Mouse (Mus musculus): ENCODE results near the gene Zbtb8os. TPM values are rescaled to one million over a fixed set of nuclear protein-coding genes. Genes with fewer than 3 reads are reported as not detected.

Gene Zbtb8os
- polyA plus RNA-seq, 1 experiment from 2014 or later, result 36.6 TPM

DNA sequence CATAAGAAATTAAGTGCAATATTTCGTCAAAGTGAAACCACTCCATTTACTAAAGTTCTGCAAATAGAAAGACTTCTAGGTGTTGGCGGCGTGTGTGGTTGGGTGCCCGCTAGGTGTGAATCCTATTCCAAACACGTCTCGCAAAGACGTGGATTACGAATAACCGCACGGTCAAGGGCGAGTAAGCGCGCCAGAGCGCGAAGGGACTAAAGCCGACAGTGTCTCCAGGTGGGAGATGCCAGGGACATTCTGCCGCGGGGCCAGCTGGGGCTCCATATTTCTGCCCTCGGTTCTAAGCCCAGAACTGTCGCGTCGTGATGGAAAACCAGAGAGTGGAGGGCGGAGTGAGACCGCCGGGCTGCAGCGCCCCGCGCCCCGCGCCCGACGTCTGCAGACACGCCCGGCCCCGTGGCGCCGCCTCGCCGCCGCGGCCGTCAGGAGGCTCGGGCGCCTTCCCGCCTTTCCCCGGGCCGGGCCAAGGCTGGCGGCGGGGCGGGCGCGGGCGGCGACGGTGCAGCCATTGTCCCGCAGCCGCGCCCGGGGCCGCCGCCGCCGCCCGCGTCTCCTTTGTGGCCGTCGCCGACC is 41.6 kb downstream of the Zbtb8os start:
- Histone ChIP-seq H3K4me3 (peak overlapping the region; percentile 86), H3K36me3 (no peaks in the 10 kb centered on the region), H3K27ac (replicated peaks) (peak overlapping the region; percentile 87), H3K4me1 (peaks cover 3% of the 10 kb centered on the region; the same call in 1 of the 2 replicates), H3K27me3 (replicated peaks) (peaks cover 5% of the 10 kb centered on the region; the same call in 1 of the 2 replicates), H3K4me2 (peak overlapping the region; percentile 81), H3K9ac (peak overlapping the region; percentile 96), H3K9me3 (no peaks in the 10 kb centered on the region)
- 0% methylated on average over 44 of the region's 68 CpGs for WGBS
- ATAC-seq (ENCODE audit: extremely low read depth, insufficient number of reproducible peaks, low FRiP score, low TSS enrichment), result no peak; the same call in 1 of the 2 replicates

DNA sequence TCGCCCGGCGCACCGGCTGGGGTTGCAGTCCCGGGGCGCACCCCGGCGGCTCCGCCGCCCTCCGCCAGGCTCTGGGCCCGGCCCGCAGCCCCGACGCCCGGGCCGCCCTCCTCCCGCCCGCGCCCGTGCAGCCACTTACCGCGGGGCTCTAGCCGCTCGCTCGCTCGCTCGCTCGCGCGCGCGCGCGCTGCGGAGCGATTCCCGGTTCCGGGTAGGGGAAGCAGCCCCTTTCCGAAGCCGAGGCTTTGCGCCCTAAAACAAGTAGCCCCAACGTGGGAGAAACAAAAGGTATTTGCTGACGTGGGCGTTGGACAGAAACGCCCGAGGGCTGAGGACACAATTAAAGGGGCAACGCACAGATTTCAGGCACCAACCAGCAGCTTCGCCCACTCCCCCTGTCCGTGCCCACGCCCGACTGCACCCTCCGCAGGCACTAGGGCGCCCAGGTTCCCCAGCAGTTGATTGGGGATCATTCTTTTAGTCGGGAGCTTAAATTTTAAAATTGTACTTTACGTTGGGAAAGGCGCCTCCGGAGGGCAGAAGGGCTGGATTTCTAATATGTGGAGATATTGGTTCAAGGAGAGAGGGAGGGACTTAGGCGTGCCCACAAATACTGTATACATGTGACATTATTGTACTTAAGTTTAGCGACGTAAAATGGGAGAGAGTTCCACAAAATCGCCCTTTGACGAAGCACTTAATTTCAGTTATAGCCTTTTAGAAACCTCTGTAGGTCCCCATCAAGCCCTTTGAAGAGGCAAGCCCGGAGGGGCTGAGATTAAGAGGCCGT is 42.3 kb downstream of the Zbtb8os start, which contains the start of gene Zbtb8a:
TSS of gene Zbtb8a (minus strand) at position 516 of the 790 bp plus-strand sequence.
- WGBS, result 2% methylated on average over 41 of the region's 65 CpGs
- ATAC-seq (ENCODE audit: extremely low read depth, insufficient number of reproducible peaks, low FRiP score, low TSS enrichment), result 0 out of 2 replicates have a peak, but pooled peaks have one; percentile 42
- H3K27ac ChIP-seq (replicated peaks), result peak within 1 kb of the TSS; percentile 87
- peak within 1 kb of the TSS; percentile 86 for H3K4me3 ChIP-seq
- peaks cover 3% of the 10 kb centered on the region; the same call in 1 of the 2 replicates for H3K4me1 ChIP-seq
- H3K27me3 ChIP-seq (replicated peaks), result peaks cover 5% of the 10 kb centered on the region; the same call in 1 of the 2 replicates
- H3K4me2 ChIP-seq, result peak within 1 kb of the TSS; percentile 81
- H3K36me3 ChIP-seq, result no peaks in the 10 kb centered on the region
- no peaks in the 10 kb centered on the region for H3K9me3 ChIP-seq
- peak within 1 kb of the TSS; percentile 96 for H3K9ac ChIP-seq

DNA sequence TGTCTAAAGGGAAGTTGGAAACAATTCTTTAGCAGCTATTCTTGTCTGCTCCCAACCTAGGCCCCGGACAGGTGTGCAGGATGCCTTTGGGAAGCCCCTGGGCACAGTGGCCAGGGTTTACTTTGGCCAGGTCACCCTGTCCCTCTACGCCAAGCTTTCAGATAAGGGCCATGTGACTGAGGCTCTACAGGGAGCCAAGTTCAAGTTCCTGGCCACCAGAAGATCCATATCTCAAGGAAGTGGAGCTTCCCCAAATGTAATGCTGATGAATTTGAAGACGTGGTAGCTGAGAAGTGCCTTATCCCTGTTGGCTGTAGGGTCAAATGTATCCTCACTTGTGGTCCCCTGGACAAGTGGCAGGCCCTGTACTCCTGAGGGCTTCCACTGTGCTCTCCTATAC is 44.3 kb downstream of the Zbtb8os start:
- no peak for ATAC-seq (ENCODE audit: extremely low read depth, insufficient number of reproducible peaks, low FRiP score, low TSS enrichment)
- H3K4me2 ChIP-seq, result no peak overlapping the region
- 54% methylated on average over 3 of the region's 3 CpGs for WGBS
- peaks cover 5% of the 10 kb centered on the region; the same call in 1 of the 2 replicates for H3K27me3 ChIP-seq (replicated peaks)
- no peak overlapping the region for H3K4me3 ChIP-seq
- peaks cover 8% of the 10 kb centered on the region for H3K4me1 ChIP-seq
- no peaks in the 10 kb centered on the region for H3K9me3 ChIP-seq
- H3K27ac ChIP-seq (replicated peaks), result no peak overlapping the region
- no peak overlapping the region for H3K9ac ChIP-seq
- H3K36me3 ChIP-seq, result no peaks in the 10 kb centered on the region

DNA sequence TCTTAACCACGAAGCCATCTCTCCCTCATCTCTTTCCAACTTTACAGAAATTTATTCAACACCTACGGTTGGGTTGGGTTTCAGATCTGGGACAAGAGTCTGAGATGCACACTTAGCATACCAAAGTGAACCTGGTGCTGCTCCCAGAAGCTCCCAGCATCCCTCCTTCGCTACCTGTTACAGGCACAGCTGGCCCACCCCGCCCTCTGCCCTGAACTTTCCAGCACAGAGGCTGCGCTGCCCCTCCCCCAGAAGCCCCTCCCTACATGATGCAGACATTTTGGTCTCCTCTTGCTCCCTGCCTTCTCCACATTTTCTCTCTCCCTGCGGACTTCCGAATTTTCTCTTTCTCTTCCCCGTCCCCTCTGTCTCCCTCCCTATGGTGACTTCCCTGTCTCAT is 45.7 kb downstream of the Zbtb8os start:
- H3K36me3 ChIP-seq, result no peaks in the 10 kb centered on the region
- H3K4me1 ChIP-seq, result peaks cover 8% of the 10 kb centered on the region
- no peak overlapping the region for H3K4me3 ChIP-seq
- ATAC-seq (ENCODE audit: extremely low read depth, insufficient number of reproducible peaks, low FRiP score, low TSS enrichment), result no peak
- H3K9me3 ChIP-seq, result no peaks in the 10 kb centered on the region
- H3K27me3 ChIP-seq (replicated peaks), result peaks cover 5% of the 10 kb centered on the region; the same call in 1 of the 2 replicates
- H3K4me2 ChIP-seq, result no peak overlapping the region
- no peak overlapping the region for H3K9ac ChIP-seq
- H3K27ac ChIP-seq (replicated peaks), result no peak overlapping the region
- 68% methylated on average over 8 of the region's 8 CpGs for WGBS

DNA sequence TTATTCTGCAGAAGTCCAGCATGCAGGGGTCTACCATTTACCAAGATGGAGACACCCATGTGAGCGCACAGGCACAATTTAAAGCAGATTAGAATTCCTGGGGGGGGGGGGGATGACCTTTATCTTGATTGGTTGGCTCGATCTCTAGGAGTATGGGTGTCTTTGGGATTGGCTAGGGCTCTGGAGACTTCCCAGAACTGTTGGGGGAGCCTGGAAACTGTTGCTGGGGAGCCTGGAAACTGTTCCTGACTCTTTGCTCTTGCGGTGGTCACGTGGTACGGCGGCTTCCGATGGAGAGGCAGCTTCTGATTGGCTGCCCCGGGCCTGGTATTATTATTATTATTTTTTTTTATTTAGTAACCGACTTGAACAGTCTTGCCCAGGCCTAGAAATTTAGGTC is 46.5 kb downstream of the Zbtb8os start:
- no peaks in the 10 kb centered on the region for H3K9me3 ChIP-seq
- H3K36me3 ChIP-seq, result no peaks in the 10 kb centered on the region
- H3K27me3 ChIP-seq (replicated peaks), result peaks cover 5% of the 10 kb centered on the region; the same call in 1 of the 2 replicates
- no peak overlapping the region for H3K4me2 ChIP-seq
- H3K27ac ChIP-seq (replicated peaks), result no peak overlapping the region
- H3K4me3 ChIP-seq, result no peak overlapping the region
- no peak for ATAC-seq (ENCODE audit: extremely low read depth, insufficient number of reproducible peaks, low FRiP score, low TSS enrichment)
- 82% methylated on average over 9 of the region's 9 CpGs for whole genome bisulfite sequencing
- peaks cover 8% of the 10 kb centered on the region for H3K4me1 ChIP-seq
- no peak overlapping the region for H3K9ac ChIP-seq

DNA sequence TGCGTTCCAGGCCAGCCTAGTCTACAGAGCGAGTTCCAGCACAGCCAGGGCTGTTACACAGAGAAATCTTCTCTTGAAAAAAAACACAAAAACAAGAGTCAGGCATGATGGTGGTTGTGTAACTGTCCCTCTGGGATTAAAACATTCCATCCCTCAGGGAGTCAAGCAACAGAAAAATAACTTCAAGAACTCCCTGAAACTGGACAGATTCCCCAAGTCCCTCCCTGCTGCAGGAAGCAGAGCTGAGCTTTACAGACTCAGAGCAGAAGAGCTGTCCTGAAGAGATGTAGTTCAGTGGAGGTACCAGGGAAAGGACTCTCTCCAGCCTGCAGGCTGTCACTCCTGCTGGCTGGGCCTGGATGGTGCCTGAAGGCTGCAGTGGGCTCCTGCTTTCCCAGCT is 47.0 kb downstream of the Zbtb8os start:
- Histone ChIP-seq H3K27me3 (replicated peaks) (peaks cover 5% of the 10 kb centered on the region; the same call in 1 of the 2 replicates), H3K27ac (replicated peaks) (no peak overlapping the region), H3K36me3 (no peaks in the 10 kb centered on the region), H3K4me3 (no peak overlapping the region), H3K4me1 (peaks cover 8% of the 10 kb centered on the region), H3K4me2 (no peak overlapping the region), H3K9me3 (no peaks in the 10 kb centered on the region), H3K9ac (no peak overlapping the region)
- 83% methylated on average over 2 of the region's 2 CpGs for WGBS
- ATAC-seq (ENCODE audit: extremely low read depth, insufficient number of reproducible peaks, low FRiP score, low TSS enrichment), result no peak

DNA sequence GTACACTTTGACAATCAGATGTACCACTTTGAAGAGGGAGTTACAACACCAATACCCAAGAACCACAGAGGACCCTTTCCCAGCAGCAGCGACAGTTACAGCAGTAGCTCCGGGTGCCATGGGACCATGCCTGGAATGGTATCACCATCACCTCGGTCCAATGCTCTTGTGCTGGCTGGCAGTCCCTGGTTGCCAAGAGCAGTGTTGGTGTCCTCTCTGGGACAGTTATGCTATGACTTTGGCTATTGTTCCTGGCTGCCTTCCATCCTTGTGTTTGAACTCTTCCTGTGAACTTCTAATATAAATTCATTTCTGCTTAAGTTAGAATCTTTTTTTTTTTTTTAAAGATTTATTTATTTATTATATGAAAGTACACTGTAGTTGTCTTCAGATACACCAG is 48.1 kb downstream of the Zbtb8os start:
- H3K27me3 ChIP-seq (replicated peaks), result peaks cover 5% of the 10 kb centered on the region; the same call in 1 of the 2 replicates
- ATAC-seq (ENCODE audit: extremely low read depth, insufficient number of reproducible peaks, low FRiP score, low TSS enrichment), result no peak

DNA sequence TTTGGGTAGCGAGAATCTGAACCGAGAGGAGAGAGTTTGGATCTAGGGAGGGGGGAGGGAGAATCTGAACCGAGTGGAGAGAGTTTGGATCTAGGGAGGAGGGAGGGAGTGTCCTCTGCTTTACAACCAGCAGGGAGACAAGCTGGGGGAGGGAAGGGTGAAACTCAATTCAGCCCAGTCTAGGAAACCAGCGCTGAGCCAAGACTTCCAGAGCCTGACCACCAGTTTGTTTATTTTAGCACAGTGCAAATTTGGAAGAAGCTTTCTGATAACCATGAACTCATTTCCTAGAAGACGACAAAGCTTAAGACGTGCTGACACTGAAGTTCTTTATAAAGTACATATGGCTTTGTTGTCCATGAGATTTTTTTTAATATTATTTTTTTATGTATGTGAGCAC is 48.9 kb downstream of the Zbtb8os start:
- no peaks in the 10 kb centered on the region for H3K9me3 ChIP-seq
- peak overlapping the region; percentile 53; the same call in 1 of the 2 replicates for H3K27ac ChIP-seq (replicated peaks)
- peaks cover 5% of the 10 kb centered on the region; the same call in 1 of the 2 replicates for H3K4me1 ChIP-seq
- no peak overlapping the region for H3K4me3 ChIP-seq
- 16% methylated on average over 6 of the region's 6 CpGs for WGBS
- no peak for ATAC-seq (ENCODE audit: extremely low read depth, insufficient number of reproducible peaks, low FRiP score, low TSS enrichment)
- no peak overlapping the region for H3K9ac ChIP-seq
- no peak overlapping the region for H3K4me2 ChIP-seq
- peaks cover 5% of the 10 kb centered on the region; the same call in 1 of the 2 replicates for H3K27me3 ChIP-seq (replicated peaks)
- H3K36me3 ChIP-seq, result no peaks in the 10 kb centered on the region

More for the DNA sequence above, 48.1 kb downstream of the Zbtb8os start:
- Histone ChIP-seq H3K4me1 (peaks cover 5% of the 10 kb centered on the region; the same call in 1 of the 2 replicates), H3K27ac (replicated peaks) (no peak overlapping the region), H3K36me3 (no peaks in the 10 kb centered on the region), H3K4me2 (no peak overlapping the region), H3K4me3 (no peak overlapping the region), H3K9ac (no peak overlapping the region), H3K9me3 (no peaks in the 10 kb centered on the region)
- 88% methylated on average over 3 of the region's 3 CpGs for WGBS

DNA sequence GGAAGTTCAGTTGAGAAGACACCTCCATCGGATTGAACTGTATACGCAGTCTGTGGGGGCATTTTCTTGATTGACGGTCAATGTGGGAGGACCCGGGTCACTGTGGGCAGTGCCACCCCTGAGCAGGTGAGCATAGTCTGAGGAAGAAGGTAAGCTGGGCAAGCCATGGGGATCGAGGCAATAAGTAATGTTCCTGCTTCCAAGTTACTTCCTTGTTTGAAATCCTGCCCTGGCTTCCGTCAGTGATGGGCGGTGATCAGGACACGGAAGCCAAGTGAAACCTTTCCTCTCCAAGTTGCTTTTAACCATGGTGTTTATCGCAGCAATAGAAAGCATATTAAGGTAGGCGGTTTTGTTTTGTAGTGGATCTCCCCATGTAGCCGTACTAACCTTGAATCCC is 50.2 kb downstream of the Zbtb8os start:
- Histone ChIP-seq H3K9me3 (no peaks in the 10 kb centered on the region), H3K4me3 (no peak overlapping the region), H3K4me2 (no peak overlapping the region), H3K36me3 (no peaks in the 10 kb centered on the region), H3K27ac (replicated peaks) (no peak overlapping the region), H3K9ac (no peak overlapping the region), H3K4me1 (peaks cover 5% of the 10 kb centered on the region; the same call in 1 of the 2 replicates), H3K27me3 (replicated peaks) (no peaks in the 10 kb centered on the region)
- ATAC-seq (ENCODE audit: extremely low read depth, insufficient number of reproducible peaks, low FRiP score, low TSS enrichment), result no peak
- 81% methylated on average over 11 of the region's 11 CpGs for WGBS

DNA sequence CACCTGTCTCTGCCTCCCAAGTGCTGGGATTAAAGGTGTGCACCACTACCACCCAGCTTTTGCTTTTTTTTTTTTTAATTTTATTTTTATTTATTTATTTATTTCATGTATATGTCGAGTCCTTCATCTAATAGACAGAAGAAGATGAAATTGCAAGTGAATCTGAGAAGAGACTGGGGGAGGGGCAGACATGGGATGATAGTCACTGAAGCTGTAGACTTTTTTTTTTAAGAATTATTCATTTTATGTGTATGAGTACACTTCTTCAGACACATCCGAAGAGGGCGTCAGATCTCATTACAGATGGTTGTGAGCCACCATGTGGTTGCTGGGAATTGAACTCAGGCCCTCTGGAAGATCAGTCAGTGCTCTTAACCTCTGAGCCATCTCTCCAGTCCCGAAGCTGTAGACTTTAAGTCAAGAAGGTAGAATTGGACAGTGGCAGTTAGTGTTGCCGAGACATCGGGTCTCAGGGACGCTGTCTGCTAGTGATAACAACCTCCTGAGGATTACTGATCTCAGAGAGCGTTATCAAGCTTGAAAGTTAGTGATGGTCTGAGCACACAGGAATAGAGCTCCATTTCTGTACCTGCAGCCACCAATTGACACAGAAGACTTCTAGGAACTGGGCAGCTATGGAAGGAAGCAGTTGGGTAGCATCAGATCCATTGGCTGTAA is 50.9 kb downstream of the Zbtb8os start:
- no peak for ATAC-seq (ENCODE audit: extremely low read depth, insufficient number of reproducible peaks, low FRiP score, low TSS enrichment)
- H3K9me3 ChIP-seq, result no peaks in the 10 kb centered on the region
- no peak overlapping the region for H3K4me3 ChIP-seq
- no peak overlapping the region for H3K9ac ChIP-seq
- no peak overlapping the region for H3K4me2 ChIP-seq
- no peak overlapping the region for H3K27ac ChIP-seq (replicated peaks)
- no peaks in the 10 kb centered on the region for H3K27me3 ChIP-seq (replicated peaks)
- peaks cover 5% of the 10 kb centered on the region; the same call in 1 of the 2 replicates for H3K4me1 ChIP-seq
- 67% methylated on average over 8 of the region's 8 CpGs for WGBS
- no peaks in the 10 kb centered on the region for H3K36me3 ChIP-seq

DNA sequence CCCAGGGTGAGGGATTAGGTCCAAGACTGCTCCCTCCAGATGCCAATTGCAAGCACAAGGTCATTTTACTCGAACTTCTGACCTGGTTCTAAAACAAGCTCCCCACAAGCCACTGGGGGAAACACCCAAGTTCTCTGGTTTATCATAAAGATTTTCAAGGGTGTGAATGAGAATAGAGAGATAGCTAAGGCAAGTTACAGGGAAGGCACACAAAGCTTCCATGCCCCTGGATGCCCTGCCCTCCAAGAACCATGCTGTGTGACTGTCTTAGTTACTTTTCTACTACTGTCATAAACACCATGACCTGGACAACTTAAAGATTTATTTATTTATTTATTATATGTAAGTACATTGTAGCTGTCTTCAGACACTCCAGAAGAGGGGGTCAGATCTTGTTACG is 51.5 kb downstream of the Zbtb8os start:
- Histone ChIP-seq H3K4me3 (no peak overlapping the region), H3K4me1 (peaks cover 5% of the 10 kb centered on the region; the same call in 1 of the 2 replicates), H3K27ac (replicated peaks) (no peak overlapping the region), H3K4me2 (no peak overlapping the region), H3K36me3 (no peaks in the 10 kb centered on the region), H3K9ac (no peak overlapping the region), H3K9me3 (no peaks in the 10 kb centered on the region), H3K27me3 (replicated peaks) (no peaks in the 10 kb centered on the region)
- ATAC-seq (ENCODE audit: extremely low read depth, insufficient number of reproducible peaks, low FRiP score, low TSS enrichment), result no peak
- WGBS, result 64% methylated on average over 2 of the region's 2 CpGs
